Mouse (Mus musculus) forebrain, embryonic 12.5 days (tissue): ENCODE measurements at regions not wholly inside any gene's neighbourhood (a gene's known extent, or its start where the extent isn't known, plus 50 kb on each side); places are given as distances from the start of the nearest gene placed in this dataset.

Experiments used
- ATAC-seq: fragments of 200-750 bp; cut with Nextera tagmentation; 2 replicates; pipeline ENCODE4 v1.8.0; 2017; ENCODE audit warnings: moderate TSS enrichment; ENCODE audit not compliant: low FRiP score
- H3K27ac ChIP-seq: fragments of 300-500 bp; sonication (generic); 2 replicates; pipeline ENCODE4 v1.5.1; 2016; ENCODE audit warnings: mild to moderate bottlenecking
- H3K27me3 ChIP-seq: fragments of 300-500 bp; sonication (generic); 2 replicates; pipeline ENCODE4 v1.6.1; 2016; ENCODE audit warnings: mild to moderate bottlenecking
- H3K36me3 ChIP-seq: fragments of 300-500 bp; sonication (generic); replicated peaks from 2 replicates; pipeline ENCODE4 v1.6.1; 2016; ENCODE audit warnings: mild to moderate bottlenecking
- H3K4me1 ChIP-seq: fragments of 300-500 bp; sonication (generic); 2 replicates; pipeline ENCODE4 v1.6.1; 2016
- H3K4me2 ChIP-seq: fragments of 300-500 bp; sonication (generic); 2 replicates; pipeline ENCODE4 v1.6.1; 2016; ENCODE audit warnings: mild to moderate bottlenecking, moderate library complexity
- H3K4me3 ChIP-seq: fragments of 300-500 bp; sonication (generic); replicated peaks from 2 replicates; pipeline ENCODE4 v1.5.1; 2016; ENCODE audit warnings: mild to moderate bottlenecking
- H3K9ac ChIP-seq: fragments of 300-500 bp; sonication (generic); 2 replicates; pipeline ENCODE4 v1.6.1; 2016; ENCODE audit warnings: mild to moderate bottlenecking
- H3K9me3 ChIP-seq: fragments of 300-500 bp; sonication (generic); 2 replicates; pipeline ENCODE4 v1.6.1; 2016
- WGBS: fragments of 180-500 bp; shearing (Covaris S2); methylation state at CpG from one replicate; pipeline ENCODE4 v1.1.7; 2016; 5-methylcytosine and 5-hydroxymethylcytosine counted together

DNA sequence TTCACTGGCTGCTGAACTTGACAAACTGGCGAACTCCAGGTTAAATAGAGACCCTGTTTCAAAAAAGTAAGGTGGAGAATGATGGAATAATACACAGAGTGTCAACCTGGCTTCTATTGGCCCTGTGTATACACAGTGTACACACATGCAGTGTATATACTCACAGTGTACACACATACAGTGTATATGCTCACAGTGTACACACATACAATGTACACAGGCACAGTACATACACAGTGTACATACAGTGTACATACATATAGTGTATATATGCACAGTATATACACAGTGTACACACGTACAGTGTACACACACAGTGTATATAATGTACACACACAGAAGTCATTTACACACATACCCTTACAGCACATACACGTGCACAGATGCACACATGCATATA, 52.4 kb upstream of the Aldh1b1 start:
- Histone ChIP-seq H3K27me3 (peaks cover 4% of the 10 kb centered on the region; the same call in 1 of the 2 replicates), H3K9ac (no peak overlapping the region), H3K36me3 (no peaks in the 10 kb centered on the region), H3K4me2 (no peak overlapping the region), H3K9me3 (no peaks in the 10 kb centered on the region), H3K4me3 (no peak overlapping the region), H3K27ac (no peak overlapping the region), H3K4me1 (no peaks in the 10 kb centered on the region)
- WGBS, result 83% methylated on average over 3 of the region's 3 CpGs
- no peak for ATAC-seq

GRCm38 (mm10) chr4:45745746-45746145, 53.1 kb upstream of the Aldh1b1 start:
- Histone ChIP-seq H3K4me1 (peaks cover 3% of the 10 kb centered on the region; the same call in 1 of the 2 replicates), H3K9me3 (no peaks in the 10 kb centered on the region), H3K4me2 (no peak overlapping the region), H3K27ac (no peak overlapping the region), H3K36me3 (no peaks in the 10 kb centered on the region), H3K9ac (no peak overlapping the region), H3K4me3 (no peak overlapping the region), H3K27me3 (peaks cover 10% of the 10 kb centered on the region; the same call in 1 of the 2 replicates)
- WGBS, result 68% methylated on average over 9 of the region's 9 CpGs
- no peak for ATAC-seq

DNA sequence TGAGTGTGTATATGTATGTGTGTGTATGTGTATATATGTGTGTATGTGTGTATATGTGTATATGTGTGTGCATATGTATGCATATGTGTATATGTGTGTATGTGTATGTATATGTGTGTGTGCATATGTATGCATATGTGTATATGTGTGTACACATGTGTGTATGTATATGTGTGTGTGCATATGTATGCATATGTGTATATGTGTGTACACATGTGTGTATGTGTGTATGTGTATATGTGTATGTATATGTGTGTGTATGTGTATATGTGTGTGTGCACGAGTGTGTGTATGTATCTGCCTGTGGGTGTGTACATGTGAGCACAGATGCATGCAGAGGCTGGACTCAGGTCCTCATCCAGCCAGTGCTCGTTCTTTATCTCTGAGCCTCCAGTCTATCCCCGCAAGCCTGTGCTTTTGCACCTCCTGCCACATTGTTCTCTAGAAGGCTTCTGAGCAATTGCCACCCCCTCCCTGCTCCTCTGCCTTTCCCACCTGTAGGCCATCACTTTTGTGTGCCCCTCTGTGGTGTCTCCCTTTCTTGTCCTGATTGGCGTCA, 53.9 kb upstream of the Aldh1b1 start:
- WGBS, result 89% methylated on average over 4 of the region's 4 CpGs
- Histone ChIP-seq H3K27ac (no peak overlapping the region), H3K36me3 (no peaks in the 10 kb centered on the region), H3K9ac (no peak overlapping the region), H3K4me2 (no peak overlapping the region), H3K27me3 (peaks cover 10% of the 10 kb centered on the region; the same call in 1 of the 2 replicates), H3K9me3 (no peaks in the 10 kb centered on the region), H3K4me3 (no peak overlapping the region), H3K4me1 (peaks cover 6% of the 10 kb centered on the region; the same call in 1 of the 2 replicates)
- no peak for ATAC-seq

DNA sequence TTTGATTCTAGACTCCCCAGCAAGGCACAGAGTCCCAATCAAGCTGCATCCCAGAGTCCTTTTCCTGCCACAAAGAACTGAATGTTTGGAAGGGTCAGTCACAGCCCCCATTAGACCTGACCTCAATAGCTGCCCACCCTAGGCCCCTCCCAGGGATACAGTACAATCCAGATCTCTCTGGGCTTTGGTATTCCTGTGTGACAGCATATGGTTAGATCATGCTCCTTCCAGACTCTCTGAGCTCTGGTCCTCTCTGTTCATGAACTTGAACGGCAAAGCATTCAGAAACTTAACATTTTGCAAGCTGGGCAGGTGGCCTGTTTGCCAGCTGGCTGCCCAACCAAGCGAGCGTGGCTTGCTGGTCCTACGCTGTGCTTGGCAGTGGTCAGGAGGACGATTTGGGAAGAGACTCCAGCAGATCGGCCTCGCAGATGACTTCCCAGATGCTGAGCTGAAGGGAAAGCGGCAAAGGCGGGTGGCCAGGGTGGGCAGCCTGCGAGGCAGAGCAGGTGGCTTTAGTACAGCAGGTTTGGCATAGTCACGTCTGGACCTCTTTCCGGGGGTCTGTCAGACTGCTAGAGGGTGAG, 58.0 kb upstream of the Aldh1b1 start:
- H3K9me3 ChIP-seq, result no peaks in the 10 kb centered on the region
- H3K36me3 ChIP-seq, result no peaks in the 10 kb centered on the region
- H3K27me3 ChIP-seq, result peaks cover 10% of the 10 kb centered on the region; the same call in 1 of the 2 replicates
- H3K4me3 ChIP-seq, result no peak overlapping the region
- H3K9ac ChIP-seq, result no peak overlapping the region
- no peak overlapping the region for H3K27ac ChIP-seq
- 82% methylated on average over 12 of the region's 12 CpGs for WGBS
- H3K4me1 ChIP-seq, result peaks cover 29% of the 10 kb centered on the region
- H3K4me2 ChIP-seq, result no peak overlapping the region
- no peak for ATAC-seq

GRCm38 (mm10) chr4:45740319-45740718, 58.5 kb upstream of the Aldh1b1 start:
- Histone ChIP-seq H3K9ac (no peak overlapping the region), H3K4me1 (peaks cover 30% of the 10 kb centered on the region), H3K4me2 (no peak overlapping the region), H3K27me3 (peaks cover 10% of the 10 kb centered on the region; the same call in 1 of the 2 replicates), H3K27ac (no peak overlapping the region), H3K9me3 (no peaks in the 10 kb centered on the region), H3K4me3 (no peak overlapping the region), H3K36me3 (no peaks in the 10 kb centered on the region)
- 76% methylated on average over 5 of the region's 5 CpGs for WGBS
- no peak for ATAC-seq

DNA sequence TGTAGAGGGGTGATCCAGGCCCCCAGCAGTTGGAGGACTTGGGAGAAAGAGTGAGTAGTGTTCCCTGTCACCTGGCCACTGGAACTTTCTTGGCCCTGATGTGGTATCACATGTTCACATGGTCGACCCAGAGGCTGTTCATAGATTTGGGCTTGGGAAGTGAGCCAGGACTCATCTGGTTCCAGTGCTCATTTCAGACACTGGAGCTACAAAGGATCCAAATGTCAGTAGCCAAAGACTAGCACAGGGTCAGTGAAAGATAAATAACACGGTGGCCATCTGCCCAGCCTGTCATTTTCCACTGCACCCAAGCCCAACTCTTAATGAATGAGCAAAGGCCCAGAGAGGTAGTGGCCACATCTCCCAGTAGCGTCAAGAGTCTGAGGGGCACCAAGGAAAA, 59.1 kb upstream of the Aldh1b1 start:
- Histone ChIP-seq H3K27me3 (peaks cover 10% of the 10 kb centered on the region; the same call in 1 of the 2 replicates), H3K4me2 (no peak overlapping the region), H3K9ac (no peak overlapping the region), H3K27ac (no peak overlapping the region), H3K9me3 (no peaks in the 10 kb centered on the region), H3K4me3 (no peak overlapping the region), H3K36me3 (no peaks in the 10 kb centered on the region), H3K4me1 (peaks cover 30% of the 10 kb centered on the region)
- ATAC-seq, result no peak
- 81% methylated on average over 3 of the region's 3 CpGs for WGBS

DNA sequence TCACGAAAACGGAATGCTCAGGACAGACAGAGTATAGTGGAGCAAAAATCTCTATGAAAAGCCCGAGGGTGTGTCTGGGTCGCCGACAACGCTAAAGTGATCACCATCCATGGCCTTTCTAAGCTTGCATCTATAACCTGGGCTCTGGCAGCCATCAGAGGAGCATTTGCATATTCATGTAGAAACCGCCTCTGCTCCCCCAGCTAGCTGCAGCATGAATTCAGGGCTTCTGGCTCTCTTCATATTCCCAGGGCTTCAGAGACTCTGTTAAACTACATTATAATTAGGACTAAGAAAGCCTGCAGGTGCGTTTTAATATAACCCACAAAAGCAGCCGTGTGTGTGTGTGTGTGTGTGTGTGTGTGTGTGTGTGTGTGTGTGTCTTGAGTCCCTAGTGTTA, 59.7 kb upstream of the Aldh1b1 start:
- Histone ChIP-seq H3K4me2 (no peak overlapping the region), H3K36me3 (no peaks in the 10 kb centered on the region), H3K4me1 (peaks cover 30% of the 10 kb centered on the region), H3K4me3 (no peak overlapping the region), H3K9ac (no peak overlapping the region), H3K9me3 (no peaks in the 10 kb centered on the region), H3K27ac (no peak overlapping the region), H3K27me3 (peaks cover 10% of the 10 kb centered on the region; the same call in 1 of the 2 replicates)
- ATAC-seq, result no peak
- 63% methylated on average over 9 of the region's 9 CpGs for WGBS

DNA sequence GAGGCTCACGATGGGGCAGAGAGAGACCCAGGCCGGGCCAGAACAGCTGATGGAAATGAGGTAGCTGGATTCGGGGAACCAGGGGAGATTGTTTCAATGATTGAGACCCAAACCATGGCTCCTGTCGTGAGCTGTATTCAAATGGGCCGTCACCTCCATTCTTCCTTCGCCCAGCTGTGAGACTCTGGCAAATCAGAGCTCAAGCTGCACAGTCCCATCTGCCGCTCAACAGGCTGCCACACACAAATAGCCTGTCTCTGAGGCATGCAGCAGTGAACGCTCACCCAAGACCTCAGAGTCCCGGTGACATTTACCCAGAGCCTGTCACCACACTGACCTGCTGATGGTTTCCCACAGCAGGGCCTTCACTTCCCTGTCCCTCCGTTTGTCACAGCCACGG, 60.1 kb upstream of the Aldh1b1 start:
- H3K4me2 ChIP-seq, result no peak overlapping the region
- no peak overlapping the region for H3K4me3 ChIP-seq
- no peak overlapping the region for H3K9ac ChIP-seq
- 48% methylated on average over 11 of the region's 11 CpGs for WGBS
- no peaks in the 10 kb centered on the region for H3K36me3 ChIP-seq
- no peaks in the 10 kb centered on the region for H3K9me3 ChIP-seq
- peak; percentile 61; the same call in 1 of the 2 replicates for ATAC-seq
- peak overlapping the region; percentile 51; the same call in 1 of the 2 replicates for H3K27ac ChIP-seq
- peaks cover 11% of the 10 kb centered on the region for H3K27me3 ChIP-seq
- H3K4me1 ChIP-seq, result peaks cover 30% of the 10 kb centered on the region

DNA sequence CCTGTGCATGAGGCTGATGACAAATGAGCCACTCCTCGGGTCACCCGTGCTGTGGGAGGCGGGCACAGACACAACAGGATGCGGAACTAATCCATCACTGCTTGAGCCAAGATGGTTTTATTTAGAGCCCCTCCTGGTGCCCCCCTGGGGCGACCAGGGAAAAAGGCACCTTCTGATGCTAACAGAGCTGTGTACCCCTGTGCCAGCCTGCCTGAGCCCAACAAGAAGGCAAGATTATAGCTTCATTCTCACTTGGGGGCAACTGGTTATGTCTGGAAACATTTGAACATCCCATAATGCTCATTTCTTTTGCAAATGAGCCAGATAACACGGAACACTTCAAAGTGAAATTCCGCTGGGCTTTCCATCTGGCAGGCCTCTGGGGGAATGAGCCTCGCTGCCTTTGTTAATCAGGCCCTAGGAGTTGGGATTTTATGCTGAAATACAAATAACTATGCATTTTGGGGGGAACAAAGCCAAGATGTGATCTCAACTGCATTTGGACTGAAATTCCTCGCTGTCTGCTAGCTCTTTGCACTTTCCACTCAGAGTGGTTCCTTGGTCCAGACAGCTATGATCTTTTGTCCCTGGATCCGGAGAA, 62.5 kb upstream of the Aldh1b1 start:
- no peak overlapping the region for H3K4me3 ChIP-seq
- WGBS, result 34% methylated on average over 10 of the region's 10 CpGs
- H3K27ac ChIP-seq, result peak overlapping the region; percentile 61
- H3K9me3 ChIP-seq, result no peaks in the 10 kb centered on the region
- no peak overlapping the region for H3K9ac ChIP-seq
- H3K27me3 ChIP-seq, result peaks cover 9% of the 10 kb centered on the region; the same call in 1 of the 2 replicates
- peak; percentile 34; the same call in 1 of the 2 replicates for ATAC-seq
- H3K4me2 ChIP-seq, result no peak overlapping the region
- H3K36me3 ChIP-seq, result no peaks in the 10 kb centered on the region
- peaks cover 34% of the 10 kb centered on the region for H3K4me1 ChIP-seq

DNA sequence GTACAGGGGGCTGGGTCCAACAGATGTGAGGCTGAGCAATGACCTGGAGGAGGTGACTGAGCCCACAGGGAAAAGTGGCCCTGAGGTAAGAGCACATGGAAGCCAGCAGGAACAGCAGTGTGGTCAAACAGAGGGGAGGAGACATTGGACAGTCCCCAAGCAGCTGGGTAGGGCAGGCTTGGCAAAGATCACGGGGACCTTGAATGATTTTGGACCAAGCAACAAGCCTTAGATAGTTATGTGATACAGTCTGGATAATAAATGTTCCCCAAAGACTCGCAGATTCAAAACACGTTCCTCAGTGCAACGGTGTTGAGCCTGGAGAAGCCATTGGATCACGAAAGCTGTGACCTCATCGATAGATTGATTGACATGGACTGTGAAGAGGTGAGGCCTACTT, 64.8 kb upstream of the Aldh1b1 start:
- H3K9ac ChIP-seq, result no peak overlapping the region
- H3K9me3 ChIP-seq, result no peaks in the 10 kb centered on the region
- WGBS, result 91% methylated on average over 6 of the region's 6 CpGs
- peaks cover 40% of the 10 kb centered on the region for H3K4me1 ChIP-seq
- no peak overlapping the region for H3K27ac ChIP-seq
- peaks cover 5% of the 10 kb centered on the region; the same call in 1 of the 2 replicates for H3K27me3 ChIP-seq
- H3K4me3 ChIP-seq, result no peak overlapping the region
- ATAC-seq, result no peak
- H3K4me2 ChIP-seq, result no peak overlapping the region
- no peaks in the 10 kb centered on the region for H3K36me3 ChIP-seq

GRCm38 (mm10) chr4:45730862-45731831, 67.7 kb upstream of the Aldh1b1 start:
- Histone ChIP-seq H3K4me3 (no peak overlapping the region), H3K9me3 (no peaks in the 10 kb centered on the region), H3K27me3 (peaks cover 9% of the 10 kb centered on the region; the same call in 1 of the 2 replicates), H3K4me2 (no peak overlapping the region), H3K9ac (no peak overlapping the region), H3K4me1 (peaks cover 48% of the 10 kb centered on the region), H3K36me3 (no peaks in the 10 kb centered on the region), H3K27ac (no peak overlapping the region)
- 31% methylated on average over 14 of the region's 14 CpGs for WGBS
- peak; percentile 74 for ATAC-seq

- no peak overlapping the region for H3K4me3 ChIP-seq
- H3K4me1 ChIP-seq, result peaks cover 45% of the 10 kb centered on the region
- H3K9me3 ChIP-seq, result no peaks in the 10 kb centered on the region
- H3K27me3 ChIP-seq, result peaks cover 11% of the 10 kb centered on the region; the same call in 1 of the 2 replicates
- H3K27ac ChIP-seq, result no peak overlapping the region
- WGBS, result 84% methylated on average over 4 of the region's 4 CpGs
- no peak for ATAC-seq
- no peak overlapping the region for H3K9ac ChIP-seq
- no peaks in the 10 kb centered on the region for H3K36me3 ChIP-seq
- no peak overlapping the region for H3K4me2 ChIP-seq
These were observed 69.0 kb upstream of the Aldh1b1 start for GRCm38 (mm10) chr4:45729801-45730200.
